Mouse (Mus musculus) liver, embryonic 12.5 days (tissue): ENCODE measurements around the gene Ttpal. TPM values are rescaled to one million over a fixed set of nuclear protein-coding genes. Genes with fewer than 3 reads are reported as not detected.

ENCODE experiments used
- ATAC-seq: fragments of 200-750 bp; cut with Nextera tagmentation; 2 replicates; pipeline ENCODE4 v1.8.0; 2017; ENCODE audit warnings: moderate number of reproducible peaks, mild to moderate bottlenecking, moderate library complexity
- H3K27ac ChIP-seq: fragments of 300-500 bp; sonication (generic); 2 replicates; pipeline ENCODE4 v1.5.1; 2016; ENCODE audit warnings: mild to moderate bottlenecking
- H3K27me3 ChIP-seq: fragments of 300-500 bp; sonication (generic); replicated peaks from 2 replicates; pipeline ENCODE4 v1.6.1; 2016; ENCODE audit warnings: mild to moderate bottlenecking, moderate library complexity
- H3K36me3 ChIP-seq: fragments of 300-500 bp; sonication (generic); 2 replicates; pipeline ENCODE4 v1.6.1; 2016; ENCODE audit warnings: mild to moderate bottlenecking, moderate library complexity
- H3K4me1 ChIP-seq: fragments of 300-500 bp; sonication (generic); 2 replicates; pipeline ENCODE4 v1.6.1; 2016
- H3K4me2 ChIP-seq: fragments of 300-500 bp; sonication (generic); 2 replicates; pipeline ENCODE4 v1.6.1; 2016; ENCODE audit warnings: mild to moderate bottlenecking, moderate library complexity
- H3K4me3 ChIP-seq: fragments of 300-500 bp; sonication (generic); 2 replicates; pipeline ENCODE4 v1.5.1; 2016; ENCODE audit warnings: mild to moderate bottlenecking, moderate library complexity
- H3K9ac ChIP-seq: fragments of 300-500 bp; sonication (generic); 2 replicates; pipeline ENCODE4 v1.6.1; 2016; ENCODE audit warnings: mild to moderate bottlenecking, moderate library complexity
- H3K9me3 ChIP-seq: fragments of 300-500 bp; sonication (generic); replicated peaks from 2 replicates; pipeline ENCODE4 v1.6.1; 2016; ENCODE audit warnings: mild to moderate bottlenecking, moderate library complexity
- WGBS: fragments of 180-500 bp; shearing (Covaris S2); methylation state at CpG from one replicate; pipeline ENCODE4 v1.1.7; 2016; ENCODE audit not compliant: insufficient replicate concordance; 5-methylcytosine and 5-hydroxymethylcytosine counted together
- polyA plus RNA-seq: library from polyadenylated mRNA; unstranded; fragments of >200 nt; fragmentation: Nextera tagmentation; extraction: Ambion mirVana; gene quantifications from 2 replicates; pipeline ENCODE4 v1.2.1, GENCODE M21; 2016

Ttpal gene
- polyA plus RNA-seq, 1 experiment from 2014 or later = 18.2 TPM

DNA sequence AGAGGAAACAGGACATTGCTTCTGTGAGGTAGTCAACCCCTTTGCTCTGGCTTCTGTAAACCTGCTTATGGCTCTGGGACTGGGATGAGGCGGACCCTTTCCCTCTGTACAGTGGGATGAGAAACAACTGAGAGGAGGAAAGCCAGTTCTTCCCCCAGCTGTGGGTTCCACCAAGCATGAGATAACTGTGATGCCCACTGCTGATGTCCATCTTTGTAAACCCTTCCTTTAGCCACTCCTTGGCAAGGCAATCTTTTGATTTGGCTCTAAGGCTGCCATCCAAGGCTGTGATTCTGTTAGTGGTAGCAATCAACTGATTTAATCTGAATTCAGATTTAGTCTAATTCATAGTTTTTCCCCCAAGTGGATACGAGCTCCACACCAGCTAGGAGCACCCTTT is 55.4 kb downstream of the Ttpal start:
- Histone ChIP-seq H3K9ac (peak overlapping the region; percentile 19; the same call in 1 of the 2 replicates), H3K36me3 (peaks cover 9% of the 10 kb centered on the region; the same call in 1 of the 2 replicates), H3K4me2 (peak overlapping the region; percentile 83), H3K27ac (no peak overlapping the region), H3K27me3 (no peaks in the 10 kb centered on the region), H3K4me3 (peak overlapping the region; percentile 82; the same call in 1 of the 2 replicates), H3K4me1 (peaks cover 41% of the 10 kb centered on the region), H3K9me3 (no peaks in the 10 kb centered on the region)
- WGBS = 84% methylated on average over 2 of the region's 2 CpGs
- no peak for ATAC-seq

GRCm38 (mm10) chr2:163657975-163658886 is 56.1 kb downstream of the Ttpal start, which contains the start of gene Pkig:
Gene Pkig (plus strand): TSS chr2:163658386.
- ATAC-seq = peak; percentile 85
- Histone ChIP-seq H3K4me3 (peak within 1 kb of the TSS; percentile 82), H3K9me3 (no peaks in the 10 kb centered on the region), H3K27me3 (no peaks in the 10 kb centered on the region), H3K27ac (peak within 1 kb of the TSS; percentile 82), H3K4me1 (peaks cover 48% of the 10 kb centered on the region), H3K4me2 (peak within 1 kb of the TSS; percentile 83), H3K9ac (peak within 1 kb of the TSS; percentile 92), H3K36me3 (peaks cover 16% of the 10 kb centered on the region)
- 3% methylated on average over 68 of the region's 71 CpGs for WGBS

DNA sequence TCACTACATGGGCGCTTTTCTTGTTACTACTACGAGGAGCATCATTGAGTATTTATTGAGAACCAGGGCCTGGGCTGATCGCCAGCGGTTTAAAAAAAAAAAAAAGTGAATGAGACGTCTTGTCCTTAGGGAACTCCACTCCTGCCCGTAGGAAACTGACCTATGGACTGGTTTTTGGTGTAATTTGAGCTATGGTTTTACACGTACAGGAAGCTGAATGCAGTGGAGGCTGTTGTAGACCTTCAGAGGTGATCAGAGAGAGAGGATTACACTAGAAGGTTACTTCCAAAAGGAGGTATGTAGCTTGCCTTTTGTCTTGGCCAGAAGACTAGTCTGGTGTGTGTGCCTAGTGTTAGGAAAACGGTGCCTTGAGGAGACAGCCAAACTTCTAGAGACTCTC is 56.8 kb downstream of the Ttpal start:
- H3K9ac ChIP-seq = peak overlapping the region; percentile 92
- H3K27ac ChIP-seq = peak overlapping the region; percentile 82
- no peaks in the 10 kb centered on the region for H3K27me3 ChIP-seq
- peak overlapping the region; percentile 83 for H3K4me2 ChIP-seq
- H3K36me3 ChIP-seq = peaks cover 16% of the 10 kb centered on the region
- 1% methylated on average over 8 of the region's 8 CpGs for WGBS
- peak; percentile 12 for ATAC-seq
- H3K9me3 ChIP-seq = no peaks in the 10 kb centered on the region
- H3K4me1 ChIP-seq = peaks cover 52% of the 10 kb centered on the region
- H3K4me3 ChIP-seq = peak overlapping the region; percentile 82

DNA sequence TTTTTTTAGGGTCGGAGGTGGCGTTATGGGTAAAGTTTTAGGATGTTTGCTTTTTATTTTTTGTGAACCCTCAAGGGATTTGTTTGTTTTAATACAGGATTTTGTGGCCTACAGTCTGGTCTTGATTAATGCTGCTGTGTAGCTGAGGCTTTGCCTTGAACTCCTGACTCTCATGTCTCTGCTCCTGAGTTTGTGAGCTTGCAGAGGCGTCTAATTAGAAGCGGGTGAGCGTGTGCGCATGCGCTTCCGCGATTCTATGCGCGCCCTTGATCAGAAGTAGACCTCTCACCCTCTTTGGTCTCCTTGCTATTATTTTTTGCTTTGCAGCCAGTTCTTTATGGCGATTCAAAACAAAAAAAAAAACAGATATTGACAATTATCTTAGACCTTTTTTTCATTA is 57.3 kb downstream of the Ttpal start:
- 59% methylated on average over 12 of the region's 12 CpGs for WGBS
- Histone ChIP-seq H3K4me2 (peak overlapping the region; percentile 83), H3K9me3 (no peaks in the 10 kb centered on the region), H3K36me3 (peaks cover 20% of the 10 kb centered on the region), H3K4me3 (peak overlapping the region; percentile 82), H3K4me1 (peaks cover 57% of the 10 kb centered on the region), H3K9ac (peak overlapping the region; percentile 92), H3K27ac (peak overlapping the region; percentile 82), H3K27me3 (no peaks in the 10 kb centered on the region)
- ATAC-seq = no peak

DNA sequence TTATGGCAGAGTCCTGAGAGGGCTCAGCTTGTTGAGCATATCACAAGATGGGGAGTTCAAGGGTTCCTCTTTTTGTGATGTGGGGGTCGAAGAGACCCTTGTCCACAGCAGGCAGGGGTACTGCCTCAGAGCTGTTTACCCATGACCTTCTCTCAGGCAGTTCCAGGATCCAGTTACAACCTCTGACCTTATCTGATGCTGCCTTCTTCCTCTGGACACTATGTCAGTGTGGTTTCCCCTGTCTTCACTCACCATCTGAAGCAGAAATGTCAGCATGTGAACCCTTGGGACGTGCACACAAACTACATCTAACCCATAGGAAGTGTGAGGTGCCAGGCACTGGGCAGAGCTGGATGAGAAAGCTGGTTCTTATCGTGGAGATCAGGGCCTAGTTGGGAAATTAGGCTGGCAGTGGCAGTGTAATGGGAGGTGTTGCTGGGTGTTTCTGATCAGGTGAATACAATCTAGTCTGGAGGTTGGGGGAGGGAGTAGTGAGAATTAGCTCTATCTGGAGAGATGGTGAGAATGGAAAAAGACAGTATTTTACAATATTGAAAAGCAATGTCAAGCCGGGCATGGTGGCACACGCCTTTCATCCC is 58.1 kb downstream of the Ttpal start:
- Histone ChIP-seq H3K9me3 (no peaks in the 10 kb centered on the region), H3K36me3 (peaks cover 20% of the 10 kb centered on the region), H3K9ac (peak overlapping the region; percentile 49), H3K27ac (peak overlapping the region; percentile 48), H3K4me2 (peak overlapping the region; percentile 83), H3K27me3 (no peaks in the 10 kb centered on the region), H3K4me3 (peak overlapping the region; percentile 82; the same call in 1 of the 2 replicates), H3K4me1 (peaks cover 57% of the 10 kb centered on the region)
- ATAC-seq = peak; percentile 31; the same call in 1 of the 2 replicates
- WGBS = 50% methylated on average over 5 of the region's 5 CpGs

GRCm38 (mm10) chr2:163661371-163661850 is 59.3 kb downstream of the Ttpal start:
- Histone ChIP-seq H3K9ac (no peak overlapping the region; the same call in 1 of the 2 replicates), H3K4me1 (peaks cover 57% of the 10 kb centered on the region), H3K27ac (no peak overlapping the region), H3K4me3 (no peak overlapping the region), H3K36me3 (peaks cover 30% of the 10 kb centered on the region), H3K9me3 (no peaks in the 10 kb centered on the region), H3K27me3 (no peaks in the 10 kb centered on the region), H3K4me2 (no peak overlapping the region)
- ATAC-seq = no peak
- WGBS = 75% methylated on average over 6 of the region's 6 CpGs

DNA sequence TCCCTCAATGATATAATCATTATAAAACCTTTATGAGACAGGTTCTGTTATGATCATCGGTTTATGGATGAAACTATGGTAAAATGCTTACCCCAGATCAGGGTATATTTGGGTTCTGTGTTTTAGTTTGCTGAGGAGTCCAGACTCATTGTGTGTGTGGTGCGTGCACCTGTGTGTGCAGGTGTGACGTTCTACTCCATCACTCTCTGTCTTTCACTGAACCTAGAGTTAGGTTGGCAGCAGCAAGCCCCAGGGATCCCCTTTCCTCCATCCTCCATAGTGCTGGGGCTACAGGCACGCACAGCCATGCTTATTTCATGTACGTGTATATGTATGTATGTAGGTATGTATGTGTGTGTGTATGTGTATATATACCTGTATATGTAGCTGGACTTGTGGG is 60.0 kb downstream of the Ttpal start:
- H3K4me2 ChIP-seq = no peak overlapping the region
- ATAC-seq = no peak

DNA sequence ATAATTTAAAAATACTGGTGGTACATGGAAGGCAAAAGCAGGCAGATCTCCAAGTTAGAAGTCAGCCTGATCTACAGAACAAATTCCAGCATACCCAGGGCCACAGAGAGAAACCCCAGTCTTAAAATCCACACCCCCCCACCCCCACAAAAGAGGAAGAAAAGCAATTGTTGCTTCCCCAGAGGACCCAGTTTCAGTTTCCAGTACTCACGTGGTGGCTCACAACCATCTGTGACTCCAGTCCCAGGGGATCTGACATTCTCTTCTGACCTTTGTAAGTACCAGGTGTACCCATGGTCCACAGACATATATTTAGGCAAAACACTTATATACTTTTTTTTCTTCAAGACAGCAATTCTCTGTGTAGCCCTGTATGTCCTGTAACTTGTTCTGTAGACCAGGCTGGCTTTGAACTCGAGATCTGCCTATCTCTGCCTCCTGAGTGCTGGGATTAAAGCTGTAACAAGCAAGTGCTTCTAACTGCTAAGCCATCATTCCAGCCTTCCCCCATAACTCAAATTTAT is 60.6 kb downstream of the Ttpal start:
- no peak overlapping the region for H3K4me3 ChIP-seq
- H3K27ac ChIP-seq = 0 out of 2 replicates have a peak overlapping the region, but pooled peaks have one; percentile 13
- WGBS = 51% methylated on average over 2 of the region's 2 CpGs
- no peak overlapping the region for H3K4me2 ChIP-seq
- H3K9ac ChIP-seq = no peak overlapping the region
- no peak for ATAC-seq
- peaks cover 30% of the 10 kb centered on the region for H3K36me3 ChIP-seq
- H3K27me3 ChIP-seq = no peaks in the 10 kb centered on the region
- peaks cover 55% of the 10 kb centered on the region for H3K4me1 ChIP-seq
- no peaks in the 10 kb centered on the region for H3K9me3 ChIP-seq

More for the DNA sequence above, 60.0 kb downstream of the Ttpal start:
- 84% methylated on average over 5 of the region's 5 CpGs for WGBS
- H3K9ac ChIP-seq = no peak overlapping the region
- no peaks in the 10 kb centered on the region for H3K27me3 ChIP-seq
- no peak overlapping the region for H3K27ac ChIP-seq
- H3K9me3 ChIP-seq = no peaks in the 10 kb centered on the region
- no peak overlapping the region for H3K4me3 ChIP-seq
- peaks cover 30% of the 10 kb centered on the region for H3K36me3 ChIP-seq
- peaks cover 57% of the 10 kb centered on the region for H3K4me1 ChIP-seq

DNA sequence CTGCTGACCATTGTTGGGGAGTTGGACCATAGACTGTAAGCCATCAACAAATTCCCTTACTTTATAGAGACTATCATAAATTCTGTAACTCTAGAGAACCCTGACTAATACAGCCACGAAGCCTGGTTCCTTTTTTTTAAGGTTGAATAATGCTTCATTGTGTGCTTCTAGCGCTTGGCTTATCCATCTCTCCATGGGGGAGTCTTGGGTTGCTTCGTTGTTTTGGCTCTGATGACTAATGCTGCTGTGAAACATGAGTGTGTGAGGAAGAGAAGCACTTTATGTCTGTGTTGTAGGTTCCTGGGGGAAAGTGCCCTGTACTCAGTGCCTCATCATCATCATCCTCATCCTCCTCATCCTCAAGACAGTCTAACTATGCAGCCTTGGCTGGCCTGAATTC is 61.8 kb downstream of the Ttpal start:
- no peak for ATAC-seq
- Histone ChIP-seq H3K4me1 (peaks cover 59% of the 10 kb centered on the region), H3K9ac (no peak overlapping the region), H3K36me3 (peaks cover 30% of the 10 kb centered on the region), H3K27me3 (no peaks in the 10 kb centered on the region), H3K4me3 (no peak overlapping the region), H3K9me3 (no peaks in the 10 kb centered on the region), H3K4me2 (no peak overlapping the region), H3K27ac (no peak overlapping the region)
- WGBS = 70% methylated on average over 3 of the region's 3 CpGs

DNA sequence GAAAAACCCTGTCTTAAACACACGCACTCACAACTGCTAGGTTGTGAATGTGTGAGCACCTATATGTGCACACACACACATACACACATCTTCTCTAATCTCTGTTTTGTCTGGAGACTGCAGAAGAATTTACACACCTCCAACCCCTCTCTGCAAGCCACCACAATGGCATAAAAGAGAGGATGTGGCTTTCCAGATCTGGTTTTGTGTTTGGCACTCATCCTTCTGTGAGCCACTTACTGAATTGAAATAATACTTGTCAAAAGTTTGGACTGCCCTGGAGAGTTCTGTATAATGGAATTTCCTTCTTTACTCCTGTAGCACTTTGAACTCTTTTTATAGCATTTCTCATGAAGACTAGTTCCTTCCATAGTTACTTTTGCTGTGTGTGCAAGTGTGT is 64.9 kb downstream of the Ttpal start:
- 79% methylated on average over 1 of the region's 1 CpGs for WGBS
- ATAC-seq = no peak
- Histone ChIP-seq H3K9ac (no peak overlapping the region), H3K27me3 (no peaks in the 10 kb centered on the region), H3K4me3 (no peak overlapping the region), H3K9me3 (no peaks in the 10 kb centered on the region), H3K27ac (no peak overlapping the region), H3K4me1 (peaks cover 40% of the 10 kb centered on the region), H3K4me2 (no peak overlapping the region), H3K36me3 (peaks cover 25% of the 10 kb centered on the region)
